Mouse (Mus musculus) left cerebral cortex, postnatal 36 days (tissue): ENCODE results near the gene Satb2. TPM values are rescaled to one million over a fixed set of nuclear protein-coding genes. Genes with fewer than 3 reads are reported as not detected.
"Not testable (repeated sequence)": the region's sequence is repeated elsewhere in the genome, so short reads cannot be mapped to it uniquely, and the experiment has no call there.

ENCODE experiments used
- DNase-seq, 2 experiments: peaks; one replicate each; pipeline ENCODE4 v3.0.0; 2021 to 2022; ENCODE audit warnings: low spot score in 2 of 2, mixed read lengths in 1 of 2
- intact Hi-C: fragments of 180-260 bp; cut with DNase I; formaldehyde crosslinking; loops from one replicate; pipeline ENCODE4 v1.15.1; 2025
- microRNA-seq: library from miRNA; unstranded; fragments of <30 nt; microRNA quantifications from one replicate; pipeline ENCODE4 v1.2.0, GENCODE M21; 2022
- total RNA-seq, 2 experiments: library from RNA; stranded (reverse); gene quantifications; 2 replicates each; pipeline ENCODE4 v1.2.3; 2021

The Satb2 gene
- total RNA-seq, 2 experiments from 2014 or later, result 80.9 to 89.2 TPM

- intact Hi-C loops, result no loop called here
- no peak for DNase-seq
These were observed 188.8 kb downstream of the Satb2 start for GRCm38 (mm10) chr1:56789641-56790040.

DNA sequence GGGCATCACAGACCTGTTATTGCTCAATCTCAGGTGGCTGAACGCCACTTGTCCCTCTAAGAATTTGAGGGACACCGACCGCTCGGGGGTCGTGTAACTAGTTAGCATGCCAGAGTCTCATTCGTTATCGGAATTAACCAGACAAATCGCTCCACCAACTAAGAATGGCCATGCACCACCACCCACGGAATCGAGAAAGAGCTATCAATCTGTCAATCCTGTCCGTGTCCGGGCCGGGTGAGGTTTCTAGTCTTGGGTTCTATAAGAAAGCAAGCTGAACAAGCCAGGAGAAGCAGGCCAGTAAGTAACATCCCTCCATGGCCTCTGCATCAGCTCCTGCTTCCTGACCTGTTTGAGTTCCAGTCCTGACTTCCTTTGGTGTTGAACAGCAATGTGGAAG is 196.3 kb downstream of the Satb2 start:
- DNase-seq, intact Hi-C loops: not testable (repeated sequence)

- intact Hi-C loops, result no loop called here
- DNase-seq, result no peak
These were observed 214.2 kb downstream of the Satb2 start for GRCm38 (mm10) chr1:56764205-56764604.

GRCm38 (mm10) chr1:56761512-56761911 is 216.9 kb downstream of the Satb2 start:
- intact Hi-C loops, result no loop called here
- DNase-seq, result no peak

DNA sequence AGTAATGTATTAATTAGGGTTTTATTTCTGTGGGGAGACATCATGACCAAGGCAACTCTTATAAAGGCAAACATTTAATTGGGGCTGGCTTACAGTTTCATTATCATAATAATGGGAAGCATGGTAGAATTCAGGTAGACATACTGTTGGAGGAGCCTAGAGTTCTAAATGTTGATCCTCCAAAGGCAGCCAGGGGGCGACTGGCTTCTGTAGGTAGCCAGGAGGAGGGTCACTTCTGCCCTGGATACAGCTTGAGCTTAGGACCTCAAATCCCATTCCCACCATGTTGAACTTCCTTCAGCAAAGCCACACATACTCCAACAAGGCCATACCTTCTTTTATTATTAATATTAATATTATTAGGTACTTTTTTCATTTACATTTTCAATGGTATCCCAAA is 225.2 kb downstream of the Satb2 start:
- DNase-seq, result no peak
- intact Hi-C loops, result no loop called here

DNA sequence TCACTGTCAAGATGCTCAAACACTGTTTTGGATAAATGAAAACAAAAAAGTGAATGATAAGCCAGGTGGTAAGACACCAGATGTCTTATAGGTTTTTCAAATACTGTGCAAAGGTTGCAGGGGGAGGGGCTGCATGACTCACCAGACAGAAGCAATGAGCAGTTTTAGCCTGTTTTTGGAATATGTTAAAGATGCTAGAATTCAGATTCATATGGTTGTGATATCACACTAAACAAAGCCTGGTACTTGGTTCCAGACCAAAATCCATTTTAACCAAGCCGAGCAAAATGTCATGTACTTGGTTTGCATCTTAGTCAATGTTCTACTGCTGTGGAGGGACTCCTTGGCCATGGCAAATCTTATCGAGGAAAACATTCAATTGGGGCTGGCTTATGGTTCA is 227.8 kb downstream of the Satb2 start:
- intact Hi-C loops, result no loop called here
- no peak for DNase-seq

DNA sequence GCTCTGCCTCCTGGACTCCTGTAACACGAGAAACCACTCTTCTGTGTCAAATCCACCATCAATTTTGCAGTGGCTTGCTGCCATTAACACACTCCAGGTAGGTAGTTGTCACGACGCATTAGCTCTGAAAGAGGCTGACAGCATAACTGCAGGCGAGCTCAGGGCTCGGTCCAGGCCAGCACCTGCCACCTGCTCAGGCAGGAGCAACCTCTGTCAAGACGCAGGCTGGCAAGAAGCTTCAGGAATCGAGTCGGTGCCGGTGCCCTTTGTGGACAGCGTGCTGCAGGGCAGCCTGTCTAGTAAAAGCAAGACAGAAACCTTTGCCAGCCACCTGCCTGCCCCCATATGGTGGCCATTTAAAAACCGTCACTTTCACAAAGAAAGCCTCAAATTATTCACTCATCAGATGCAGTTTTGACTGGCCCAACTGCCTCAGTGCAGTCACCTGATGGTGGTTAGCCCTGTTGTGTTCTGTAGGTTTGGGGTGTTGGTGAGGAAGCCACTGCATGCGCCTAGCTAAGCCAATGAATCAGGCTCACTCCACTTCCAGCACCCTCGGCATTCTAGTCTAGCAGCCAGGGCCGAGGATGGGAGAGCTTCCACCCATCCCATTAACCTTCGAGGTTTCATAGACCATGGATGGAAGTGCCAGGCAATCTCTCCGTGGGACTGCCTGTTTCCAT is 228.7 kb downstream of the Satb2 start:
- intact Hi-C loops, result no loop called here
- DNase-seq, result peak in 1 of 2 experiments; percentile 7

DNA sequence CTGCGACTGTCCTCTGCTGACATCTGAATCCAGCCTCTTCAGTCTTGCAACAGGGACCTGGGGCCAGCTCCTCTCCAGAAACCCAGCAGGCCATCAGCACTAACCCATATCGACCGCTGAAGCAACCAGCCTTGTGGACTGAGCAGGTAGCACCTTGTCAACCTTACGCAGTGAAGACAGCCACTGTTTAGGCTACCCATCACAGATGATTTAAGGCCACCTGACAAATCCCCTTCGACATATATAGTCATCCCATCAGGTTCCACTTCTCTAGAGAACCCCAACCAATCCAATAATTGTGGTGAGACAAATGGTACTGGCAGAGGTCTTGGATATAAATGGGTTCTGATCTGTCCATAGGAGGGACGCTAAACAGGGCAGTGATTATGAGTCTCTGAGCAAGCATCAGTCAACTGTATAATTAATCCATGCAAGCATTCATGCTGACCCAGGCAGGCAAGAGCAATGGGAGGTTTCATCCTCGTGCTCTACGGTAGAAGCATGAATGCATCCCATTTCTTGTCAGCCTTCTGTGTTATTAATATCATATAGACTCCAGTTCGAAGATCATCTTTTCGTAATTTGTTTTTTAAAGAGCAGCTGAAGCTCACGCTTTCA is 229.5 kb downstream of the Satb2 start:
- DNase-seq, result no peak
- intact Hi-C loops, result no loop called here

Small RNA genes lying within 50 kb of the gene (microRNA-seq; reads per million reads assigned to microRNA genes)
- gene Gm23943, result not detected
